Mouse (Mus musculus): ENCODE results near the gene Hoxb2. TPM values are rescaled to one million over a fixed set of nuclear protein-coding genes. Genes with fewer than 3 reads are reported as not detected.

Gene Hoxb2
- polyA plus RNA-seq, 1 experiment from 2014 or later: 49.9 TPM

DNA sequence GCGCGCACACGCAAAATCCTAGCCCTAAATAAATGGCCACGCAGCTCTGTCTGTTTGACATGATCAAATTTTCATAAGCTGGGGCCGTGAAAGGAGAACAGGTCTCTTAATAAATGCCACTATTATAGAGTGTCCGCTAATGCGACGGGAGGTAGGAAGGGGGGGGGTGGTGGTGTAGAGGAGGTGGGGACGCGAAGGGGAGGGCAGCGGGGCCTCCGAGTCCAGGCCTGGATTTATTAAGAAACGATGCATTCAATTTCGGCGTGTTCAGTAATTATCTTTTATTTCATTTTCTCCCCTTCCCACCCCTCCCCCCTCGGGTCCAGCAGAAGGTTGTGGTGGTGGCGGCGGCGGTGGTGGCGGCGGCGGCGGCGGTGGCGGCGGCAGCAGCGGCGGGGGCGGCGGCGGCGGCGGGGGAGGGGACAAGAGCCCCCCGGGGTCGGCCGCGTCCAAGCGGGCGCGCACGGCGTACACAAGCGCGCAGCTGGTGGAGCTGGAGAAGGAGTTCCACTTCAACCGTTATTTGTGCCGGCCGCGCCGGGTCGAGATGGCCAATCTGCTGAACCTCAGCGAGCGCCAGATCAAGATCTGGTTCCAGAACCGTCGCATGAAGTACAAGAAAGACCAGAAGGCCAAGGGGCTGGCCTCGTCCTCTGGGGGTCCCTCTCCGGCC, 5.0 kb upstream of the Hoxb2 start:
- Histone ChIP-seq H3K4me3 (ENCODE audit: low read length) (peak overlapping the region; percentile 26), H3K4me1 (ENCODE audit: control insufficient read depth, insufficient read depth, low read length) (peaks cover 83% of the 10 kb centered on the region), H3K9me3 (ENCODE audit: control insufficient read depth, low read length) (no peaks in the 10 kb centered on the region), H3K4me2 (replicated peaks; ENCODE audit: low read depth, low read length) (peak overlapping the region; percentile 73), H3K9ac (ENCODE audit: low read depth, low read length) (peak overlapping the region; percentile 77), H3K27me3 (ENCODE audit: control insufficient read depth, insufficient read depth, low read length) (no peaks in the 10 kb centered on the region), H3K36me3 (ENCODE audit: control insufficient read depth, insufficient read depth, low read length) (peaks cover 37% of the 10 kb centered on the region), H3K27ac (ENCODE audit: low read depth, low read length) (peak overlapping the region; percentile 100)
- WGBS: 3% methylated on average over 38 of the region's 56 CpGs
- ATAC-seq (ENCODE audit: low FRiP score, low TSS enrichment): no peak

- Histone ChIP-seq H3K4me1 (ENCODE audit: control insufficient read depth, insufficient read depth, low read length) (peaks cover 90% of the 10 kb centered on the region), H3K27ac (ENCODE audit: low read depth, low read length) (peak overlapping the region; percentile 100), H3K9ac (ENCODE audit: low read depth, low read length) (peak overlapping the region; percentile 77), H3K36me3 (ENCODE audit: control insufficient read depth, insufficient read depth, low read length) (peaks cover 37% of the 10 kb centered on the region), H3K9me3 (ENCODE audit: control insufficient read depth, low read length) (no peaks in the 10 kb centered on the region), H3K4me2 (replicated peaks; ENCODE audit: low read depth, low read length) (peak overlapping the region; percentile 73), H3K4me3 (ENCODE audit: low read length) (peak overlapping the region; percentile 26), H3K27me3 (ENCODE audit: control insufficient read depth, insufficient read depth, low read length) (no peaks in the 10 kb centered on the region)
- WGBS: 11% methylated on average over 45 of the region's 45 CpGs
- ATAC-seq (ENCODE audit: low FRiP score, low TSS enrichment): no peak
Observed at GRCm38 (mm10) chr11:96345893-96346806, 4.2 kb upstream of the Hoxb2 start.

- no peak overlapping the region for H3K4me3 ChIP-seq (ENCODE audit: low read length)
- H3K27ac ChIP-seq (ENCODE audit: low read depth, low read length): peak overlapping the region; percentile 100; the same call in 1 of the 2 replicates
- H3K9me3 ChIP-seq (ENCODE audit: control insufficient read depth, low read length): no peaks in the 10 kb centered on the region
- H3K4me2 ChIP-seq (replicated peaks; ENCODE audit: low read depth, low read length): no peak overlapping the region
- H3K9ac ChIP-seq (ENCODE audit: low read depth, low read length): peak overlapping the region; percentile 77; the same call in 1 of the 2 replicates
- ATAC-seq (ENCODE audit: low FRiP score, low TSS enrichment): no peak
- H3K27me3 ChIP-seq (ENCODE audit: control insufficient read depth, insufficient read depth, low read length): no peaks in the 10 kb centered on the region
- peaks cover 33% of the 10 kb centered on the region for H3K36me3 ChIP-seq (ENCODE audit: control insufficient read depth, insufficient read depth, low read length)
- peaks cover 87% of the 10 kb centered on the region for H3K4me1 ChIP-seq (ENCODE audit: control insufficient read depth, insufficient read depth, low read length)
- 36% methylated on average over 5 of the region's 5 CpGs for WGBS
Observed at GRCm38 (mm10) chr11:96346916-96347520, 3.3 kb upstream of the Hoxb2 start.

DNA sequence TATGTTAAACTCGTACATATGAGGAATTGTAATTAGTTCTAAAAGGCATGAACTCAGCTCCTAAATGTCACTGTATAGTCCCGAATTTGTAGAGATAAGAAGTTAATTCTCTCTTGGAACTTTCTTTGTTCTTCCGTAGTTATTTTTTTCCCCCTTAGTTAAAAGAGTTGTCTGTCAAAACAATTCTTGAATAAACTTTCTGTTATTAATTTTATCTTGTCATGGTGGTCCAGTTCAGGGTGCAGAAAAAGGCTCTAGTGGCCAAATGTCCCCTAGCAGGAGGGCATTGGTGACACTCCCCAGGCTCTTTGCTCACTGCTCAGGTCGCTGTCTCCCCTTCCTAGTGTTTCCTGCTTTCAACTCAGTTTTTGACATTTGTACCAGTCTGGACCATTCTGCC, 2.6 kb upstream of the Hoxb2 start:
- peaks cover 82% of the 10 kb centered on the region for H3K4me1 ChIP-seq (ENCODE audit: control insufficient read depth, insufficient read depth, low read length)
- peaks cover 29% of the 10 kb centered on the region for H3K36me3 ChIP-seq (ENCODE audit: control insufficient read depth, insufficient read depth, low read length)
- H3K27ac ChIP-seq (ENCODE audit: low read depth, low read length): peak overlapping the region; percentile 99
- no peaks in the 10 kb centered on the region for H3K27me3 ChIP-seq (ENCODE audit: control insufficient read depth, insufficient read depth, low read length)
- ATAC-seq (ENCODE audit: low FRiP score, low TSS enrichment): no peak
- H3K4me3 ChIP-seq (ENCODE audit: low read length): no peak overlapping the region
- 9% methylated on average over 4 of the region's 4 CpGs for WGBS
- H3K4me2 ChIP-seq (replicated peaks; ENCODE audit: low read depth, low read length): peak overlapping the region; percentile 39
- no peaks in the 10 kb centered on the region for H3K9me3 ChIP-seq (ENCODE audit: control insufficient read depth, low read length)
- peak overlapping the region; percentile 44; the same call in 1 of the 2 replicates for H3K9ac ChIP-seq (ENCODE audit: low read depth, low read length)

DNA sequence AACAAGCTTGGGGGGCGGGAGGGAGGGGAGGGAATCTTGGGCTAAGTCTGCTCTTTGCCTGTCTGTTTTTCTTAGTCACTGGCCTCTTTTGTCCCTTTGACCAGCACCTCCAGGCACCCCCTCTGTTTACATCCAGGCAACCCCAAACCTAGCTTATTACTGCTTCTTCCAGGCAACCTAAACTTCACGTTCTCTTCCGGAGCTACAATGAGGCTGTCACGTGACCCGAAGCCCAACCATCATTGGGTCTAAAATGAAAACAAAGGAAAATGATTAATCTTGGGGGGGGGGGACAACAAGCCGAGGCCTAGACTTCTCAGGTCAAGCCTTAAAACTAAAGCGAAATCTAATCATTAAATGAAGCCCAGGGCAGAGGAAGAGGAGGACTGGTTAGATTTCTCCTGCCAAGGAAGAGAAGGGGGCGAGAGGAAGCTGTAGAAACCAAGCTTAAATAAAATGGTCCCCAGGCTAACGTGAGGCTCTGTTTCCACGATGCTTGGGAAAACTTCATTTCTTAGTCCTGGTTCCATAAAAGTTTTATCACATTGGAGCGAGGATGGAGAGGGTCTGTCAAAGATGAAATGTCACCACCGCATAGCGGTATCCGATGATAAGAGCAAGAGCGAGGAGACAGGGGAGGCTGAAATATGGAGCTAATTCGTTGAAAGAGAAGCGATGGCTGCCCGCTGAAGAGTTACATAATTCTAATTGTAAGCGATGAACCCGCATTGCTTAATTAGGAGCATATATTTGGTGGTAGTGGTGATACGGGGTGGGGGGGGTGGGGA, 2.0 kb upstream of the Hoxb2 start:
- peak overlapping the region; percentile 26; the same call in 1 of the 2 replicates for H3K4me3 ChIP-seq (ENCODE audit: low read length)
- peak overlapping the region; percentile 39 for H3K4me2 ChIP-seq (replicated peaks; ENCODE audit: low read depth, low read length)
- no peaks in the 10 kb centered on the region for H3K27me3 ChIP-seq (ENCODE audit: control insufficient read depth, insufficient read depth, low read length)
- H3K27ac ChIP-seq (ENCODE audit: low read depth, low read length): peak overlapping the region; percentile 99
- H3K4me1 ChIP-seq (ENCODE audit: control insufficient read depth, insufficient read depth, low read length): peaks cover 76% of the 10 kb centered on the region
- ATAC-seq (ENCODE audit: low FRiP score, low TSS enrichment): no peak
- peaks cover 33% of the 10 kb centered on the region for H3K36me3 ChIP-seq (ENCODE audit: control insufficient read depth, insufficient read depth, low read length)
- peak overlapping the region; percentile 56; the same call in 1 of the 2 replicates for H3K9ac ChIP-seq (ENCODE audit: low read depth, low read length)
- no peaks in the 10 kb centered on the region for H3K9me3 ChIP-seq (ENCODE audit: control insufficient read depth, low read length)
- WGBS: 7% methylated on average over 21 of the region's 21 CpGs

- Histone ChIP-seq H3K36me3 (ENCODE audit: control insufficient read depth, insufficient read depth, low read length) (peaks cover 35% of the 10 kb centered on the region), H3K4me2 (replicated peaks; ENCODE audit: low read depth, low read length) (peak overlapping the region; percentile 39), H3K4me3 (ENCODE audit: low read length) (peak overlapping the region; percentile 26; the same call in 1 of the 2 replicates), H3K27me3 (ENCODE audit: control insufficient read depth, insufficient read depth, low read length) (no peaks in the 10 kb centered on the region), H3K27ac (ENCODE audit: low read depth, low read length) (peak overlapping the region; percentile 99), H3K9ac (ENCODE audit: low read depth, low read length) (peak overlapping the region; percentile 56; the same call in 1 of the 2 replicates), H3K4me1 (ENCODE audit: control insufficient read depth, insufficient read depth, low read length) (peaks cover 69% of the 10 kb centered on the region), H3K9me3 (ENCODE audit: control insufficient read depth, low read length) (no peaks in the 10 kb centered on the region)
- no peak for ATAC-seq (ENCODE audit: low FRiP score, low TSS enrichment)
- 9% methylated on average over 3 of the region's 3 CpGs for WGBS
Observed at GRCm38 (mm10) chr11:96348988-96349387, 1.3 kb upstream of the Hoxb2 start.

- 1% methylated on average over 14 of the region's 14 CpGs for WGBS
- Histone ChIP-seq H3K9ac (ENCODE audit: low read depth, low read length) (peak overlapping the region; percentile 56), H3K4me3 (ENCODE audit: low read length) (peak overlapping the region; percentile 26), H3K4me1 (ENCODE audit: control insufficient read depth, insufficient read depth, low read length) (peaks cover 62% of the 10 kb centered on the region), H3K27ac (ENCODE audit: low read depth, low read length) (peak overlapping the region; percentile 99), H3K9me3 (ENCODE audit: control insufficient read depth, low read length) (no peaks in the 10 kb centered on the region), H3K4me2 (replicated peaks; ENCODE audit: low read depth, low read length) (peak overlapping the region; percentile 39), H3K27me3 (ENCODE audit: control insufficient read depth, insufficient read depth, low read length) (no peaks in the 10 kb centered on the region), H3K36me3 (ENCODE audit: control insufficient read depth, insufficient read depth, low read length) (peaks cover 28% of the 10 kb centered on the region)
- ATAC-seq (ENCODE audit: low FRiP score, low TSS enrichment): peak; percentile 1; the same call in 1 of the 2 replicates
Observed at GRCm38 (mm10) chr11:96349491-96350340, 609 bp upstream of the Hoxb2 start.
